ENCODE assay signal across 14 mouse cellular contexts in genomic region chr3:66653961-66654360, GRCm38 (mm10).
"Had no signal": no experiment of that assay in that cellular context is flagged by ENCODE, and none has a peak within 500 bp of the region (broad histone marks: within the 10 kb centered on the region; RNA-seq: fewer than 3 reads in every experiment).

No protein-coding gene starts in this region.

- DNase-seq: liver, postnatal 0 days; lung, adult 2 months; lung, postnatal 14 days; lung, postnatal 36 days; right cerebral cortex, postnatal 14 days; thymus, adult 2 months; thymus, postnatal 25 days; thymus, postnatal 4 days had no signal

- H3K27me3 ChIP-seq: lung, embryonic 15.5 days; midbrain, embryonic 13.5 days; midbrain, embryonic 15.5 days; neural tube, embryonic 12.5 days; stomach, embryonic 15.5 days had no signal

- ATAC-seq: liver, postnatal 0 days; lung, postnatal 0 days; midbrain, embryonic 13.5 days; midbrain, embryonic 15.5 days had no signal
